Mouse (Mus musculus) lung, postnatal 0 days (tissue): ENCODE results near the gene Atp2b4. TPM values are rescaled to one million over a fixed set of nuclear protein-coding genes. Genes with fewer than 3 reads are reported as not detected.

Experiments
- ATAC-seq: fragments of 200-750 bp; cut with Nextera tagmentation; 2 replicates; pipeline ENCODE4 v1.8.0; 2017; ENCODE audit warnings: moderate library complexity
- DNase-seq: peaks from one replicate; pipeline ENCODE4 v3.0.0-alpha.2; 2016; ENCODE audit warnings: low spot score
- H3K27ac ChIP-seq: fragments of 300-500 bp; sonication (generic); 2 replicates; pipeline ENCODE4 v1.5.1; 2014; ENCODE audit warnings: antibody characterized with exemption, mild to moderate bottlenecking, low read length, mixed read lengths
- H3K27me3 ChIP-seq: fragments of 300-500 bp; sonication (generic); replicated peaks from 2 replicates; pipeline ENCODE4 v1.6.1; 2014; ENCODE audit warnings: low read length, mixed read lengths; ENCODE audit not compliant: insufficient read depth
- H3K36me3 ChIP-seq: fragments of 300-500 bp; sonication (generic); 2 replicates; pipeline ENCODE4 v1.6.1; 2014; ENCODE audit warnings: low read length, mixed read lengths; ENCODE audit not compliant: insufficient read depth
- H3K4me1 ChIP-seq: fragments of 300-500 bp; sonication (generic); 2 replicates; pipeline ENCODE4 v1.6.1; 2014; ENCODE audit warnings: antibody characterized with exemption, low read depth, low read length, mixed read lengths; ENCODE audit not compliant: insufficient read depth
- H3K4me2 ChIP-seq: fragments of 300-500 bp; sonication (generic); replicated peaks from 2 replicates; pipeline ENCODE4 v1.6.1; 2014; ENCODE audit warnings: low read depth, mild to moderate bottlenecking, low read length, moderate library complexity, mixed read lengths
- H3K4me3 ChIP-seq: fragments of 300-500 bp; sonication (generic); 2 replicates; pipeline ENCODE4 v1.5.1; 2014; ENCODE audit warnings: low read depth, low read length
- H3K9ac ChIP-seq: fragments of 300-500 bp; sonication (generic); replicated peaks from 2 replicates; pipeline ENCODE4 v1.6.1; 2014; ENCODE audit warnings: low read depth, mild to moderate bottlenecking
- H3K9me3 ChIP-seq: fragments of 300-500 bp; sonication (generic); 2 replicates; pipeline ENCODE4 v1.6.1; 2016; ENCODE audit warnings: low read length, mixed read lengths
- CTCF ChIP-seq: IDR thresholded peaks from 2 replicates; pipeline ENCODE4 v1.5.1; 2016; ENCODE audit warnings: antibody characterized with exemption, mild to moderate bottlenecking
- EP300 ChIP-seq: IDR thresholded peaks from 2 replicates; pipeline ENCODE4 v1.6.1; 2016; ENCODE audit warnings: antibody characterized with exemption, mild to moderate bottlenecking, control low read depth
- WGBS: fragments of 180-500 bp; shearing (Covaris S2); extraction: QIAGEN DNeasy Blood & Tissue Kit; methylation state at CpG from one replicate; pipeline ENCODE4 v1.1.7; 2014; 5-methylcytosine and 5-hydroxymethylcytosine counted together
- polyA plus RNA-seq: library from polyadenylated mRNA; unstranded; fragments of >200 nt; fragmentation: Nextera tagmentation; extraction: Ambion mirVana; gene quantifications from 2 replicates; pipeline ENCODE4 v1.2.1, GENCODE M21; 2015

Gene Atp2b4
- polyA plus RNA-seq, 1 experiment from 2014 or later: 7.8 TPM

DNA sequence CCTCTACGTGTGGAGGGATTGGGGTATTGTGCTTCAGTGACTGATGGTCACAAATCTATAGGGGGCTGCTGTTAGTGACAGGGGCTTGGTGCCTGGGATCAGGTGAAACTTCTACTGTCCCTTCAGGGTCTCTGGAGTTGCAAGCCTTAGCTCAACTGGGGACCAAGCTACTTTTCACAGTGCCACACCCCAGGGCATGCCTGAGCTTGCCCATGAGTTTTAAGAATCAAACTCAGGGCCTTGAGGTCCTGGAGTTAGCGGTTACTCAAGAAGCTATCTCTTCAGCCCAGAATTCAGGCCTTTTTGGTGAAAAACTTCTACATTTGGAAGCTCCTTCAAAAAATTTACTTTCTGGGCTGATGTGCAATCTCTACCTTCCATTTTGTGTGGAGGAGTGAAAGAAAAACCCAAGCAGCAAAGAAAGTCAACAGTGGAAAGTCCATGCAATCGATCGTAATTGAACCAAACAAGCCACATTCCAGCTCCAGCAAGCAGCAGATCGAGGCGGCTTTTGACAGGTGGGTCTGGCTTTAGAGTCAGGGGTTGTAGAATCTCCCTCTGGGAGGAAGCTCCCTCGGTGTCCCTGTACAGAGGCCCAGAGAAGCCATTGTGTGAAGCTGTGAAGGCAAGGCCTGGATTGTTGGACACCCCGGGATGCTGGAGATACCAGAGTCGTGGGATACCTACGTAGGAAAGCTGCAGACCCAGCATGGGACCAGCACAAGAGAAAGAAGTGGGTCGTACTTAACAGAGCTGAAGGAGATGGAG lies 136.5 kb downstream of the Atp2b4 start:
- 68% methylated on average over 11 of the region's 11 CpGs for WGBS
- Histone ChIP-seq H3K4me1 (0 out of 2 replicates have a peak, but pooled peaks cover 2% of the 10 kb centered on the region), H3K4me2 (no peak overlapping the region), H3K4me3 (no peak overlapping the region), H3K9ac (no peak overlapping the region), H3K36me3 (no peaks in the 10 kb centered on the region), H3K27ac (no peak overlapping the region), H3K9me3 (no peaks in the 10 kb centered on the region), H3K27me3 (no peaks in the 10 kb centered on the region)
- ATAC-seq (no peak), DNase-seq (no peak)
- TF ChIP-seq CTCF: no peak
- no peak for TF ChIP-seq EP300

GRCm38 (mm10) chr1:133663427-133663826 lies 137.4 kb downstream of the Atp2b4 start:
- ATAC-seq (peak; percentile 8), DNase-seq (peak; percentile 60)
- no peak overlapping the region for H3K4me3 ChIP-seq
- H3K36me3 ChIP-seq: no peaks in the 10 kb centered on the region
- no peak for TF ChIP-seq EP300
- TF ChIP-seq CTCF: no peak
- 57% methylated on average over 4 of the region's 4 CpGs for WGBS
- H3K4me1 ChIP-seq: peaks cover 7% of the 10 kb centered on the region; the same call in 1 of the 2 replicates
- H3K27me3 ChIP-seq: no peaks in the 10 kb centered on the region
- no peak overlapping the region for H3K9ac ChIP-seq
- no peak overlapping the region for H3K4me2 ChIP-seq
- no peaks in the 10 kb centered on the region for H3K9me3 ChIP-seq
- H3K27ac ChIP-seq: no peak overlapping the region

DNA sequence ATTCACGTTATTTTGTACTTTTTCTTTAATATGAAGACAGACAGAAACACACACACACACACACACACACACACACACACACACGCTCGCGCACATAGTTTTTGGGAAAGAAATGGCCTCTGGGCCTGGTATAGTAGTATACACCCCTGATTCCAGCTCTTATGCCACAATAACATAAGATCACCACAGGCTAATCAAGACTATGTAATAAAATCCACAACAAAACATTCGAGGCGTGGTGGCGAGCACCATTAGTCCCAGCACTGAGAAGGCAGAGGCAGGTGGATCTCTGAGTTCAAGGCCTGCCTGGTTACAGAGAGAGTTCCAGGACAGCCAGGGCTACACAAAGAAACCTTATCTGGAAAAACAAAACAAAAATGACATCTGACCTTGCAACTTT lies 137.9 kb downstream of the Atp2b4 start:
- no peak for DNase-seq
- 95% methylated on average over 7 of the region's 7 CpGs for WGBS
- TF ChIP-seq CTCF (no peak), EP300 (no peak)
- ATAC-seq: no peak
- H3K9ac ChIP-seq: no peak overlapping the region
- H3K4me3 ChIP-seq: no peak overlapping the region
- no peaks in the 10 kb centered on the region for H3K27me3 ChIP-seq
- H3K36me3 ChIP-seq: no peaks in the 10 kb centered on the region
- H3K9me3 ChIP-seq: no peaks in the 10 kb centered on the region
- no peak overlapping the region for H3K4me2 ChIP-seq
- no peak overlapping the region for H3K27ac ChIP-seq
- peaks cover 7% of the 10 kb centered on the region; the same call in 1 of the 2 replicates for H3K4me1 ChIP-seq

GRCm38 (mm10) chr1:133661203-133661933 lies 139.5 kb downstream of the Atp2b4 start, which contains the start of gene Gm38394:
TSS of gene Gm38394 (minus strand) at chr1:133661318.
- H3K4me2 ChIP-seq: peak within 1 kb of the TSS; percentile 78
- peak within 1 kb of the TSS; percentile 87 for H3K9ac ChIP-seq
- peak within 1 kb of the TSS; percentile 95 for H3K27ac ChIP-seq
- peaks cover 7% of the 10 kb centered on the region; the same call in 1 of the 2 replicates for H3K4me1 ChIP-seq
- WGBS: 2% methylated on average over 26 of the region's 26 CpGs
- H3K27me3 ChIP-seq: no peaks in the 10 kb centered on the region
- H3K4me3 ChIP-seq: peak within 1 kb of the TSS; percentile 78
- H3K9me3 ChIP-seq: no peaks in the 10 kb centered on the region
- peak; percentile 98 for ATAC-seq
- peak; percentile 98 for DNase-seq
- no peak for TF ChIP-seq CTCF
- TF ChIP-seq EP300: peak; percentile 60
- H3K36me3 ChIP-seq: no peaks in the 10 kb centered on the region

- DNase-seq (peak; percentile 87), ATAC-seq (peak; percentile 80)
- Histone ChIP-seq H3K27ac (peak within 1 kb of the TSS; percentile 95), H3K4me2 (peak within 1 kb of the TSS; percentile 78), H3K4me1 (peaks cover 7% of the 10 kb centered on the region; the same call in 1 of the 2 replicates), H3K36me3 (no peaks in the 10 kb centered on the region), H3K27me3 (no peaks in the 10 kb centered on the region), H3K9me3 (no peaks in the 10 kb centered on the region), H3K9ac (peak within 1 kb of the TSS; percentile 87), H3K4me3 (peak within 1 kb of the TSS; percentile 78)
- under 1% methylated on average over 37 of the region's 41 CpGs for WGBS
- no peak for TF ChIP-seq CTCF
- TF ChIP-seq EP300: no peak
Observed at GRCm38 (mm10) chr1:133660466-133661202, 140.2 kb downstream of the Atp2b4 start, which contains the start of gene Zbed6. TSS of gene Zbed6 (minus strand) at chr1:133660885.
